Mouse (Mus musculus) intestine, embryonic 16.5 days (tissue): ENCODE results near the gene Rspo4. TPM values are rescaled to one million over a fixed set of nuclear protein-coding genes. Genes with fewer than 3 reads are reported as not detected.

Source experiments
- ATAC-seq: fragments of 200-750 bp; cut with Nextera tagmentation; 2 replicates; pipeline ENCODE4 v1.8.0; 2017; ENCODE audit warnings: moderate TSS enrichment, moderate library complexity
- H3K27ac ChIP-seq: fragments of 300-500 bp; sonication (generic); 2 replicates; pipeline ENCODE4 v1.5.1; 2014; ENCODE audit warnings: mild to moderate bottlenecking, low read length
- H3K27me3 ChIP-seq: fragments of 300-500 bp; sonication (generic); replicated peaks from 2 replicates; pipeline ENCODE4 v1.6.1; 2014; ENCODE audit warnings: low read length, control low read depth, mixed read lengths; ENCODE audit not compliant: control insufficient read depth, insufficient read depth
- H3K36me3 ChIP-seq: fragments of 300-500 bp; sonication (generic); 2 replicates; pipeline ENCODE4 v1.6.1; 2014; ENCODE audit warnings: low read length, control low read depth; ENCODE audit not compliant: control insufficient read depth, insufficient read depth
- H3K4me1 ChIP-seq: fragments of 300-500 bp; sonication (generic); 2 replicates; pipeline ENCODE4 v1.6.1; 2014; ENCODE audit warnings: low read length, control low read depth, mixed read lengths; ENCODE audit not compliant: control insufficient read depth, insufficient read depth
- H3K4me2 ChIP-seq: fragments of 300-500 bp; sonication (generic); 2 replicates; pipeline ENCODE4 v1.6.1; 2014; ENCODE audit warnings: low read depth, low read length, control low read depth
- H3K4me3 ChIP-seq: fragments of 300-500 bp; sonication (generic); 2 replicates; pipeline ENCODE4 v1.5.1; 2014; ENCODE audit warnings: mild to moderate bottlenecking, low read length
- H3K9ac ChIP-seq: fragments of 300-500 bp; sonication (generic); 2 replicates; pipeline ENCODE4 v1.6.1; 2014; ENCODE audit warnings: low read depth, low read length
- H3K9me3 ChIP-seq: fragments of 300-500 bp; sonication (generic); 2 replicates; pipeline ENCODE4 v1.6.1; 2016; ENCODE audit warnings: low read length, control low read depth; ENCODE audit not compliant: control insufficient read depth
- WGBS: fragments of 180-500 bp; shearing (Covaris S2); extraction: QIAGEN DNeasy Blood & Tissue Kit; methylation state at CpG from one replicate; pipeline ENCODE4 v1.1.7; 2014; 5-methylcytosine and 5-hydroxymethylcytosine counted together
- polyA plus RNA-seq: library from polyadenylated mRNA; unstranded; fragments of >200 nt; fragmentation: Nextera tagmentation; extraction: Ambion mirVana; gene quantifications from 2 replicates; pipeline ENCODE4 v1.2.1, GENCODE M21; 2015

The Rspo4 gene
- polyA plus RNA-seq, 1 experiment from 2014 or later: 0.05 TPM

DNA sequence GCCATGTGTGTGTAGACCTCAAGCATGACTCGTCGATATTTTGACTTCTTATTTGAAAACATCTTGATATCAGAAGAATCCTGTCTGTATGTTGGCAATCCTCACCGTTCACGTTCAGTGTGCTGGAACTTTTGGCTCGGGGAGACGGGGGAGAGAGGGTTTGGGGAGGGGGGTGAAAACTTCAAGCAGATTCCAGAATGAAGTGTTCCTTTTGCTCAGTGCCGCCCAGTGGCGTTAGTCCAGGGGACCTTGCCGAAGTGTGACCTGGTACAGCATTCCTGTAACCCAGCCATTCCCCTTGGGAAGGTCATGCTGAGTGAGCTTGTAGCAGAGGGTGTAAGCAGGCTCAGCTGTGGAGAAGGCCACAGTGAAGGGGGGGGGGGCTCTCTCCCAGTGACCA is 76.4 kb downstream of the Rspo4 start:
- no peak overlapping the region for H3K4me2 ChIP-seq
- peaks cover 8% of the 10 kb centered on the region; the same call in 1 of the 2 replicates for H3K4me1 ChIP-seq
- 0 out of 2 replicates have a peak, but pooled peaks cover 3% of the 10 kb centered on the region for H3K27me3 ChIP-seq
- no peaks in the 10 kb centered on the region for H3K9me3 ChIP-seq
- no peak overlapping the region for H3K4me3 ChIP-seq
- H3K9ac ChIP-seq: no peak overlapping the region
- no peak for ATAC-seq
- WGBS: 57% methylated on average over 9 of the region's 9 CpGs
- H3K27ac ChIP-seq: no peak overlapping the region
- no peaks in the 10 kb centered on the region for H3K36me3 ChIP-seq

DNA sequence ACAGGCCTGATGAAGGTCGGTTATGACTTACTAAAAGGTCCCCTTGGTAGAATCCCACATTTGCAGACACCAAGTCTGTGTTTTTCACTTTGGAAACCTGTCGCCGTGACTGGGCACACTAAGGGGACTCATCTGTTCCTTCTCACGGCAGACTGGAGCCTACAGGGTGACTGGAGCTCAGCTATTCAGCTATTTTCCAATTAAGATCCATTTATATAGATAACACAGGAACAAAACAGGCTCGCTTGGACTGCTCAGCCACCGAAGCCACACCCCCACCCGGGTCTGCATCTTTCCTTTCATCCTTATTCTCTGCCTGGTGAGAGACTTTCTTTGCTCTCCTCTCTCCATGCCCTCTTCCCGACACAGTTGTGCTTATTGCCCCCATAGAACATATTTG is 78.3 kb downstream of the Rspo4 start:
- H3K36me3 ChIP-seq: no peaks in the 10 kb centered on the region
- WGBS: 65% methylated on average over 8 of the region's 8 CpGs
- H3K4me2 ChIP-seq: no peak overlapping the region
- peaks cover 3% of the 10 kb centered on the region; the same call in 1 of the 2 replicates for H3K4me1 ChIP-seq
- H3K27me3 ChIP-seq: no peaks in the 10 kb centered on the region
- H3K4me3 ChIP-seq: no peak overlapping the region
- H3K9ac ChIP-seq: no peak overlapping the region
- no peaks in the 10 kb centered on the region for H3K9me3 ChIP-seq
- no peak overlapping the region for H3K27ac ChIP-seq
- ATAC-seq: no peak

DNA sequence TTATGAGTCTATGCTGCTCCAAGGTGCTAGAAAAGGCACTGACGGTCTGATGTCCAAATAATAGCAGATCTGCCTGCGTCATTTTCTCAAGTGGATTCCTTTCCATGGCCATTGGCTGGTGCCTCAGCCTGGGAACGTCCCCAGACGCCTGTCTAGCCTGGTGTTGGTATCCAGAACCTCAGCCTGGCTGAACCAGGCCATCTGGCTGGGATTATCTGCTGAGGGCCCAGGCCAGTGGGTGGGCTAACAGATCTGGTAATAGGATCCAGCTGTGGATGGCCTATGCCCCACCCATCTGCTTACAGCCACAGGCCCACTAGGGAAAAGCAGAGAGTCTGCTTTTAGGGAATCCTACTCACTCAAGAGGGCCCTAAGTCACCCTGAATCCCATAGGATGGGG is 78.9 kb downstream of the Rspo4 start:
- no peak overlapping the region for H3K27ac ChIP-seq
- peak; percentile 41; the same call in 1 of the 2 replicates for ATAC-seq

More for the DNA sequence above, 78.9 kb downstream of the Rspo4 start:
- Histone ChIP-seq H3K4me2 (no peak overlapping the region), H3K4me1 (no peaks in the 10 kb centered on the region; the same call in 1 of the 2 replicates), H3K27me3 (no peaks in the 10 kb centered on the region), H3K36me3 (no peaks in the 10 kb centered on the region), H3K4me3 (no peak overlapping the region), H3K9ac (no peak overlapping the region), H3K9me3 (no peaks in the 10 kb centered on the region)
- 50% methylated on average over 4 of the region's 4 CpGs for WGBS

Other genes with a start within 250 kb of the Rspo4 start
- gene Snph, start 210.3 kb upstream of the Rspo4 start, polyA plus RNA-seq: 1.8 and 2.0 TPM in 2 replicates
- gene Rad21l, start 174.4 kb upstream of the Rspo4 start, polyA plus RNA-seq: not detected in 2 replicates
- 1.7 and 1.9 TPM in 2 replicates for gene Tmem74b, start 140.9 kb upstream of the Rspo4 start, polyA plus RNA-seq
- gene Psmf1, start 98.7 kb upstream of the Rspo4 start, polyA plus RNA-seq: 41.4 and 43.5 TPM in 2 replicates
- 0.89 and 1.0 TPM in 2 replicates for gene Angpt4, start 68.3 kb downstream of the Rspo4 start, polyA plus RNA-seq
- gene Fam110a, start 137.3 kb downstream of the Rspo4 start, polyA plus RNA-seq: 25.7 and 25.9 TPM in 2 replicates
- gene Slc52a3, start 153.6 kb downstream of the Rspo4 start, polyA plus RNA-seq: 6.9 and 7.0 TPM in 2 replicates
- not detected in 2 replicates for gene Scrt2, start 238.6 kb downstream of the Rspo4 start, polyA plus RNA-seq